Comparison of ENCODE assay signal across 19 mouse cellular contexts in genomic region chr13:102758021-102758420, GRCm38 (mm10).
DNase-seq lines count a peak whose midpoint lies in the region; ATAC-seq lines count a peak whose summit lies in the region.
"Had no signal": no experiment of that assay in that cellular context is flagged by ENCODE, and none has a peak within 500 bp of the region (broad histone marks: within the 10 kb centered on the region; RNA-seq: fewer than 3 reads in every experiment).

No protein-coding gene starts in this region.

- DNase-seq in adrenal gland, adult (ENCODE audit: inconsistent age in 2 of 2, low spot score in 1 of 2), result peak; percentile 63 to 83
- no peak for DNase-seq in adrenal gland, adult 18-20 months (ENCODE audit: low spot score in 2 of 2)
- DNase-seq in adrenal gland, adult 8-10 months, result peak; percentile 55
- DNase-seq in adrenal gland, postnatal 25 days, result no peak
- peak; percentile 40 for DNase-seq in adrenal gland, postnatal 10 days
- peak; percentile 49 to 51 for DNase-seq in adrenal gland, postnatal 36 days
- DNase-seq in lung, postnatal 14 days, result no peak
- DNase-seq: B cell, adult 2 months; cerebellum, adult 11-12 months; cerebellum, adult 2 months; cerebellum, adult 9-10 months; cerebellum, postnatal 25 days; forebrain, postnatal 0 days had no signal

- no peak for ATAC-seq in granulocyte monocyte progenitor cell, adult 5-6 weeks (replicated peaks; ENCODE audit: poor library complexity, severe bottlenecking)
- ATAC-seq: activated CD4-positive, CD25-positive, alpha-beta regulatory T cell, adult 4 months; CD4-positive, CD25-positive, alpha-beta regulatory T cell, adult 4 months; forebrain, embryonic 13.5 days; forebrain, embryonic 15.5 days; forebrain, postnatal 0 days; Patski had no signal

Comparison
In these comparisons a context has a peak if more than half of its experiments do, and no peak if none do; other contexts are left out.
1. DNase-seq: peak in adrenal gland, adult (2 of 2), adrenal gland, adult 8-10 months (single experiment), adrenal gland, postnatal 10 days (single experiment) and adrenal gland, postnatal 36 days (2 of 2); none in adrenal gland, adult 18-20 months (0 of 2), adrenal gland, postnatal 25 days (single experiment) and lung, postnatal 14 days (single experiment).